Mouse (Mus musculus): ENCODE measurements around the gene Gabrb3. TPM values are rescaled to one million over a fixed set of nuclear protein-coding genes. Genes with fewer than 3 reads are reported as not detected.

Gabrb3 gene
- total RNA-seq, 2 experiments from 2014 or later, result 254 to 269 TPM

DNA sequence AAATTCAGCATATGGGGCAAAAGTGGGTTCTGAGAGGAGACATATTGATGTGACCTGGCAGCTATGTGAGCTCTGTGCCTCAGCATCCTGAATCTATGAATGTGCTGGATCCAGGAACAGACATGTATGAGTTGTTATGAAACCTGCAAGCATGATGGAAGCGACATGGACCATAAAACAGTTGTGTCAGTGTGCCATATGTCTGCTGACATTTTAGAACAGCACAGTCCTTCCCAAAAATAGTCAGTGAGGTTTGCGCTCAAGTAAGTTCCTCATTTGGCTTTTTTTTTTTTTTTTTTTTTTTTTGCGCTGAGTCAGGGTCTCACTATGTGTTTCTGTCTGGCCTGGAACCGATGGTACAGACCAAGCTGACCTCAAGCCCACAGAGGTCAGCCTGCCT is 110.0 kb downstream of the Gabrb3 start:
- no peak for DNase-seq (ENCODE audit: low spot score in 2 of 2)

GRCm38 (mm10) chr7:57529954-57530353 is 110.5 kb downstream of the Gabrb3 start:
- peak in 1 of 2 experiments; percentile 6 for DNase-seq (ENCODE audit: low spot score in 2 of 2)

DNA sequence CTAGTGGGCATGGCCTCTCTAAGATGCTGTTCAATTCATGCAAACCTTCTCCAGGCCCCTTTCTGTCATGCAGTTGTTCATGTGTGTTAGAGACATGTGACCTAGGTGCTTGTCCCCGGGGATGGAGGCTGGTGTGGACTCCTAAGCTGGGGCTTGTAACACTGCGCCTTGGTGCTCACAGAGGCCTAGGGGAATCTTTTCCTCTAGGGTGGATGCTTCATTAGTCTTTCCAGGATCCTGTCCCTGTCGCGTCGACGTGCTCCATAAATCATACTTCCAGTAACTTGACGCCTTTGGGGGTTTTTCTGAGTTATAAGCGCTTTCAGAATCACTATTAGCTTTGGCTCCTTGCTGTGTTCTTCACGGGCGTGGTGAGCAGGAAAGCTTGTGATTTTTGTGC is 113.2 kb downstream of the Gabrb3 start:
- DNase-seq (ENCODE audit: low spot score in 2 of 2), result no peak

DNA sequence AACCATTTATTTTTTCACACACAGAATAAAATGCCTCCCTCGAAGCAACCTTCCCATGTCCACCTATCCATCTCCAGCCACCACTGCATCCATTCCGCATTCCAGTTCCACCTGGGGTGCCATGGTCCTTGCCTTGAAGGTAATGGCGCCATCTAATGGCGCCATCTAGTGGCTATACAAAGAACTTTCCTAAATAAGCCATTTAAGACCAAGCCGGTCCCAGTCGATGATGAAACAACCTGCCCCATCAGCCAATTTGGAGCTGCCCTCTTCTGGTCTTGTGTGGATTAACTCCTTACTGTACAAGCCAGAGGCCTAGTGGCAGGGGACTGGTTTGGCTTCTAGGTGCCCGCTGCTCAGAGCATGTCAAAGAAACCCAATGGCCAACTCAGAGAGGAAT is 119.1 kb downstream of the Gabrb3 start:
- peak in 1 of 2 experiments; percentile 8 for DNase-seq (ENCODE audit: low spot score in 2 of 2)

DNA sequence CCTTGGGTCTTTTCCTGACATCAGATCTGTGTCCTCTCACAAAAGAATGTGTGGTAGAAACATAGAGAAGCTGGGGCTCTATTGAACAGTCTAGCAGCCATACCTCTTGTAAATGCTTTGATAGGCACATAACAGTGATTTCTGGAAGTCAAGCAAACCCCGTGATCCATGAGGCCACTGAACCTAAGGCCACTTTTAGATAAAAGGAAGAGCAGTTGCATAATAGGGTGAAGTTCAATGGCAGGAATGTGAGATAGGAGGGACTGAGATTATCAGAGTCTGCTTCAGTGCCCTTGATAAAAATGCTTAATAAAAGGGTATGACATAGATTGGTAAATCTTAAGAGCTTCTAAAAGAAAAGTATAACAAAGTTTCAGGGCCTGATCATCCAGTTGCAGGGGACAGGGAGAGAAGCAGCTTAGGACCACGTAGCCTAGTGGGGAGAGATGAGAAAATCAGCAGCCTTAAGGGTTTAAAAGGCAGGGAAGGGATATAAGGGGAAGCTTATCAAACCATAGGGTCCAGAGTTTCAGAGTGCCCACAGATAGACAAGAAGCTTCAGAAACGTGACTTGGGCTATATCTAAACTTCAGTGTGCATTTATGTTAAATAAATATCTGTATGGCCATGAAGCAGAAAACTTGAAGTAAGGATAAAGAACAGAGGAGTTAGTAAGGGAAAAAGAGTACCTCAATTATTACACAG is 141.4 kb downstream of the Gabrb3 start:
- no peak for DNase-seq (ENCODE audit: low spot score in 2 of 2)

DNA sequence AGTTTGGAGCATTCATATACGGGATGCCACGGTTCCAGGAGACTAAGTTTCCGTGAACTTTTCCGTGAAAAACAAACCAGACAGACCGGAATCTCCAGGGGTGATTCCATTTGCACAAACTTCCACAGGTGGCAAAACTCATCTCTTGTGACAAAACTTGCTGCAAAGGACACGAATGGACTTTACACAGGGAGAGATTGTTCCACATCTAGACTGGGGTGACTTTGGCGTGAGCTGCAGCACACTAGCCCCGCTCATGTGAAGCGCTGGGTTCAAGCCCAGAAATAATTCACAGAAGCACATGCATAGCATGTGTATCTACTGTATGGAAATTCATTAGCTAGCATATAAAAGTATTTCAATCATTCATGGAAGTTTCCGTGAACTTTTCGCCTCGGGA is 144.9 kb downstream of the Gabrb3 start:
- no peak for DNase-seq (ENCODE audit: low spot score in 2 of 2)

GRCm38 (mm10) chr7:57590451-57591248 is 171.2 kb downstream of the Gabrb3 start:
- peak; percentile 75 to 78 for DNase-seq (ENCODE audit: low spot score in 2 of 2)

GRCm38 (mm10) chr7:57591249-57591577 is 171.7 kb downstream of the Gabrb3 start:
- peak in 1 of 2 experiments; percentile 37 for DNase-seq (ENCODE audit: low spot score in 2 of 2)

- peak; percentile 36 to 43 for DNase-seq (ENCODE audit: low spot score in 2 of 2)
Measured at GRCm38 (mm10) chr7:57591578-57592431, 172.3 kb downstream of the Gabrb3 start.

GRCm38 (mm10) chr7:57597341-57597740 is 177.8 kb downstream of the Gabrb3 start:
- no peak for DNase-seq (ENCODE audit: low spot score in 2 of 2)

GRCm38 (mm10) chr7:57618697-57619096 is 199.2 kb downstream of the Gabrb3 start:
- no peak for DNase-seq (ENCODE audit: low spot score in 2 of 2)

DNA sequence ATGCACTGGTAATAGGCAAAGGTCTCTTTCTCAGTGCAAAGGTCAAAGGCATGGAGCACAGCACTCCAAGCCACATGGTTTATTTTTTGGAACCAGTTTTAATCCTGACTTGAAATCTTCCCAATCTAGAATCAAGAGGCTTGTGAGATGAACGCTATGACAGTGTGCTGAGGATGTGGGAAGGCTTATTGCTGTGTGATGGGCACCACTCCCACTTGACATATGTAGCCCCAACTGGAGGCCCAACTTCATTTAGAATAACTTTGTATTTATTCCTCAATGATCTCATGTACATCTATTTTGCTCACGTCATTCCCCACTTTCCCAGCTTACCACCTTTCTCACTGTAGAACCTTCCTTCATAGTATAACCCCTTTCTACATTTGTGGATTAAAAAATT is 200.5 kb downstream of the Gabrb3 start:
- DNase-seq (ENCODE audit: low spot score in 2 of 2), result peak in 1 of 2 experiments; percentile 39

- DNase-seq (ENCODE audit: low spot score in 2 of 2), result no peak
Measured at GRCm38 (mm10) chr7:57623718-57624117, 204.2 kb downstream of the Gabrb3 start.

- DNase-seq (ENCODE audit: low spot score in 2 of 2), result peak in 1 of 2 experiments; percentile 16
Measured at GRCm38 (mm10) chr7:57635026-57635425, 215.5 kb downstream of the Gabrb3 start.

DNA sequence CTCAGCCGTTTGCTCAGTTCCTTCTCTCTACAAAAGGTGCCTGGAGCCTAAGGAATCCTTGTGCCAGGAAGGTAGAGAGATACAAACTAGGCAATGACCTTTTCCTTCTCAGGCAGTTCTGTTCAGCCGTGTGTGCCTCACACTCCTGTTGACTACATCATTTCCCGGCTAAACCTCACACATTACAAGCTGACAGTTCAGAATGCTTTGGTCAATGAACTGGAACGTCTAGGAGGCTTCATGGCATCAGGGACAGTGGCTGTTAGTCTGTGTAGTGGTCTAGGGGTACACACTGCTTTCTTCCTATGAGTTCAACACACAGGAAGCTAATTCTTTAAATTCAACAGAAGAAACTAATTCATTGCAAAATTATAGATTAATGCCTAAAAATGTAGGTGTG is 216.2 kb downstream of the Gabrb3 start:
- no peak for DNase-seq (ENCODE audit: low spot score in 2 of 2)

- DNase-seq (ENCODE audit: low spot score in 2 of 2), result no peak
Measured at GRCm38 (mm10) chr7:57640796-57641195, 221.3 kb downstream of the Gabrb3 start.

DNA sequence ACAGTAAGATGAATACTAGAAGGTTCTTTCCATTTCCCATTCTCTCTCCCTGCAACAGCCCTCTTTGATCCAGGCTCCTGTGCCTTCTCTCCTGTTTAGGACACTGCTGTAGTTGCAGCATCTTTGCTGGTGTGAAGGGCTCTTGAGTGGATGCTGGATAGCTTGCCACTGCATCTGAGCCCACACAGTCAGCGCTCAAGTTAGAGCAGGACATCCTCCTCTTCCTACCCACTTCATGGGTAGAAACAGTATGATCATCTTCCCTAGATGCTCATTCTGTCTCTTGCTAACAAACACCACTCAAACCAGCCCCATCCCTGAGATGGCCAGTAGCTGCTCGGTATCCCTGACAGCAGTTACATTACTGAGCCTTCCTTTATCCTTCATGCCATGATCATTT is 227.9 kb downstream of the Gabrb3 start:
- no peak for DNase-seq (ENCODE audit: low spot score in 2 of 2)

DNA sequence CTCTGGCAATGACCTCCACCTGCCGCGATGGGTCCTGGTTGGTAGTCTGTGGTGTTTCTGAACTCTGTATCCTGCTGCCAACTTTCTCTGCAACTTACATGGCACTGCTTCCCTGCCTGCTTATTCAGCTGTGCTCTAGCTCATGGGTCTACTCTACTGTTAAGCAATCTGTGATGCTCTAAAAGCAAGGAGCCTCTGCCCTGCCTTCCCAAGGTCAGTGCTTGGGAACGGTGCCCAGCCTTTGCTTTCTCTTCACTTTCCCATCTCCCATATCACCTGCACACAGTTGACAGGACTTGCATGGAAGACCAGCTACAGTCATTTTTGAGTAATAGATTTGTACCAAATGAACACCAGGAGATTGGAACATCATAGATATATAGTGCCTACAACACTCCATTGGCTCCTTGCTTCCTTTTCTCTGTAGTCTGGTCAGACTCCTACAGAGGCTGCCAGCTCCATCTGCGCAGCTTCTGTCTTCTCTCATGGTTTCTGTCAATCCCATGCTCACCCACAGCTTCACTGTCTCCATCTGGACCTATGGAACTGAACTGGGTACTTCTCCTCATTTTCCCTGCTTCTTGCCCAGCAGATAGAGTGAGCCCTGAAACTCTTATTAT is 228.8 kb downstream of the Gabrb3 start:
- DNase-seq (ENCODE audit: low spot score in 2 of 2), result peak; percentile 54 to 88

- no peak for DNase-seq (ENCODE audit: low spot score in 2 of 2)
Measured at GRCm38 (mm10) chr7:57677352-57677751, 257.9 kb downstream of the Gabrb3 start.

- no peak for DNase-seq (ENCODE audit: low spot score in 2 of 2)
Measured at GRCm38 (mm10) chr7:57689836-57690235, 270.3 kb downstream of the Gabrb3 start.

GRCm38 (mm10) chr7:57700370-57700769 is 280.9 kb downstream of the Gabrb3 start:
- peak in 1 of 2 experiments; percentile 13 for DNase-seq (ENCODE audit: low spot score in 2 of 2)
